Mouse (Mus musculus): Measurements from ENCODE around the gene Mrpl55. TPM values are rescaled to one million over a fixed set of nuclear protein-coding genes. Genes with fewer than 3 reads are reported as not detected.

Mrpl55 gene
- total RNA-seq, 1 experiment, result 66.4 TPM

DNA sequence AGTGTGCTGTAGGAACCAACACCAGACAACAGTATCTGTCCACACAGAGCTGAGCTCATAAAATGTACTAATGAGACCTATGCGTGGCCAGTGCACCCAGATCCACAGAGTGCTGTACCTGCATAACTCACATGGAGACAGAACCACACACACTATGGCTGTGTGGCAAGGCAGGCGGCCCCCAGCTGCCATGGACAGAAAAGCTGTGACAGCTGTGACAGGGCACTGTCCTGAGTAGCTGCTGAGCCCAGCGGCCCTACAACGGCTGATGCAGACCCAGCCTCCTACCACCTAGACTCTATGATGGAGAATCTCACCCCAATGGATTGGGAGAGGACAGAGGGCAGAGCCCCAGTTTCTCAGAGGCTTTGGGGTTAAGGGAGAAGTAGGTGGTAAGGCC is 42.7 kb upstream of the Mrpl55 start:
- Histone ChIP-seq H3K9ac (ENCODE audit: insufficient read depth, low read depth, low read length, poor library complexity, severe bottlenecking) (no peak overlapping the region), H3K4me1 (ENCODE audit: control insufficient read depth in 2 of 2, insufficient read depth in 2 of 2, low read length in 2 of 2, poor library complexity in 1 of 2) (peaks cover 0 to 10% of the 10 kb centered on the region in 2 experiments; a peak in 1 of 4 replicates), H3K27ac (ENCODE audit: insufficient read depth, low read depth, low read length, poor library complexity, severe bottlenecking) (no peak overlapping the region), H3K4me3 (ENCODE audit: insufficient read depth in 1 of 2, low read depth in 1 of 2, low read length in 2 of 2, poor library complexity in 1 of 2, severe bottlenecking in 1 of 2) (peak overlapping the region in 1 of 2 experiments; percentile 38; a peak in 1 of 4 replicates), H3K9me3 (ENCODE audit: control insufficient read depth, insufficient read depth, low read depth, low read length) (no peaks in the 10 kb centered on the region), H3K36me3 (ENCODE audit: control insufficient read depth, insufficient read depth, low read length, poor library complexity, severe bottlenecking) (no peaks in the 10 kb centered on the region)
- in situ Hi-C loops (cut with MboI; ENCODE audit: low sequenced_read_pairs in 2 of 2, unreplicated experiment in 2 of 2), result no loop called here
- TF ChIP-seq HCFC1 (IDR thresholded peaks at IDR 0.05; ENCODE audit: borderline replicate concordance, insufficient read depth, low read length), result no peak
- no peak for TF ChIP-seq MAFK (IDR thresholded peaks at IDR 0.05; ENCODE audit: insufficient read depth, low read depth, low read length)
- no peak for TF ChIP-seq ZNF384 (IDR thresholded peaks at IDR 0.05; ENCODE audit: low read depth, low read length)
- TF ChIP-seq CHD2 (IDR thresholded peaks at IDR 0.05; ENCODE audit: low read depth, low read length), result no peak
- TF ChIP-seq ZC3H11A (IDR thresholded peaks at IDR 0.05; ENCODE audit: borderline replicate concordance, low read depth, low read length), result no peak
- no peak for DNase-seq (ENCODE audit: low read depth, low spot score)

DNA sequence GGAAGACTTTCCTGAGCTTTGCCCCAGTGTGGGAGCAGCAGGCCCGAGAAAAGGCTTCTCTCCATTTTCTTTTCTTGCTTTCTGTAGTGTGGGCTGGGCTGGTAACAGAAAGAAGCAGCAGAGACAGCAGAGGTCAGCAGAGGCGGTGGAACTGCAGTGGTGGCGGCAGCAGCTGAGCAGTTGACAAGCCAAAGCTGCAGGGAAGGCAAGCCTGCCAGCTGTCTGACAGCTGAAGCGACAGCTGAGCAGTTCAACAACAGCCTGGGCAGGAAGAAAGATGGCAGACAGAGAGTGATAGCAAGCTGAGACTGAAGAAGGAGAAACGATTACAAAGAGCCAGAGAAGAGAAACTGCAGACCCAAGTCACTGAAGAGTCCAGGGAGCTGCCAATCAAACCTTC is 40.9 kb upstream of the Mrpl55 start:
- H3K27ac ChIP-seq (ENCODE audit: insufficient read depth, low read depth, low read length, poor library complexity, severe bottlenecking), result no peak overlapping the region
- DNase-seq (ENCODE audit: low read depth, low spot score), result no peak
- no peaks in the 10 kb centered on the region for H3K9me3 ChIP-seq (ENCODE audit: control insufficient read depth, insufficient read depth, low read depth, low read length)
- no peaks in the 10 kb centered on the region for H3K36me3 ChIP-seq (ENCODE audit: control insufficient read depth, insufficient read depth, low read length, poor library complexity, severe bottlenecking)
- no peak overlapping the region for H3K4me3 ChIP-seq (ENCODE audit: insufficient read depth in 1 of 2, low read depth in 1 of 2, low read length in 2 of 2, poor library complexity in 1 of 2, severe bottlenecking in 1 of 2)
- no peak for TF ChIP-seq MAFK (IDR thresholded peaks at IDR 0.05; ENCODE audit: insufficient read depth, low read depth, low read length)
- TF ChIP-seq CHD2 (IDR thresholded peaks at IDR 0.05; ENCODE audit: low read depth, low read length), result no peak
- TF ChIP-seq ZC3H11A (IDR thresholded peaks at IDR 0.05; ENCODE audit: borderline replicate concordance, low read depth, low read length), result no peak
- no peak for TF ChIP-seq ZNF384 (IDR thresholded peaks at IDR 0.05; ENCODE audit: low read depth, low read length)
- TF ChIP-seq HCFC1 (IDR thresholded peaks at IDR 0.05; ENCODE audit: borderline replicate concordance, insufficient read depth, low read length), result no peak
- peaks cover 0 to 10% of the 10 kb centered on the region in 2 experiments; a peak in 1 of 4 replicates for H3K4me1 ChIP-seq (ENCODE audit: control insufficient read depth in 2 of 2, insufficient read depth in 2 of 2, low read length in 2 of 2, poor library complexity in 1 of 2)
- in situ Hi-C loops (cut with MboI; ENCODE audit: low sequenced_read_pairs in 2 of 2, unreplicated experiment in 2 of 2), result no loop called here
- no peak overlapping the region for H3K9ac ChIP-seq (ENCODE audit: insufficient read depth, low read depth, low read length, poor library complexity, severe bottlenecking)

DNA sequence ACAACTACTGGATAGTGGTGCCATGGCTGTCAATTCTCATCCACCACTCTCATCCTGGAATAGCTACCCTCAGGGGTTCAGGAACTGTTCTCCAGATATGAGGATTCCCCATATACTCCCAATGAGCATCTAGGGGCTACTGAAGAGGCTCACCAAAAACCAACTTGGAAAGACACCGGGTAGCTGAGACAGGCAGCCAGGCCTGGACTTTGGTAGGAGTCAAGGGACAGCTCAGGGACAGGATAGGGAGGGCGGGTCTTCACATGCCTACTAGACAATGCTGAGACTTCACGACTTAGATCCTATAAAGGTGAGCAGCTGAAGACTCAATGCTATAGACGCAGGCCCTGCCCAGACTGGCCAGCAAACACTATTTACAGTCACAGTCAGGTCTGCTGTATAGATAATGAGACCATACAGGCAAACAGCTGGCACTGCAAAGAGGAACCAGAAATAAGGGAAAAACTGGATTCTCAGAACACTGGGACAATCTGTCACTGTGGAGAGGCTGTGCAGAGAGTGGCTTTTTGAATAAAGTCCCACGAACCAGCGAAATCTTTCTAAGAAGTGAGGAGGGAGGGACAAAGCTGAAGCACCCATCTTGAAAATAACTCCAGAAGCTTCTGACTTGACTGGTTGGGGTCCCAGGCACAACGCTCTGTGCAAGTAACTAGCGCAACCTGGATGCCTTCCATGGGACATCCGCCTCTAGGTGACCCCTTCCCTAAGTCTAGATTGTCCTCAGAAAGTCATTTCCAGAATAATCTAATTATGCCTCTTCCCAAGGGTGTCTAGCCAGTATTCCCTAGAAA is 39.6 kb upstream of the Mrpl55 start:
- H3K9me3 ChIP-seq (ENCODE audit: control insufficient read depth, insufficient read depth, low read depth, low read length), result no peaks in the 10 kb centered on the region
- H3K4me3 ChIP-seq (ENCODE audit: insufficient read depth in 1 of 2, low read depth in 1 of 2, low read length in 2 of 2, poor library complexity in 1 of 2, severe bottlenecking in 1 of 2), result peak overlapping the region; percentile 29 to 88
- no peak overlapping the region; the same call in 1 of the 2 replicates for H3K27ac ChIP-seq (ENCODE audit: insufficient read depth, low read depth, low read length, poor library complexity, severe bottlenecking)
- DNase-seq (ENCODE audit: low read depth, low spot score), result no peak
- no peak for TF ChIP-seq CHD2 (IDR thresholded peaks at IDR 0.05; ENCODE audit: low read depth, low read length)
- TF ChIP-seq HCFC1 (IDR thresholded peaks at IDR 0.05; ENCODE audit: borderline replicate concordance, insufficient read depth, low read length), result no peak
- no peak for TF ChIP-seq ZC3H11A (IDR thresholded peaks at IDR 0.05; ENCODE audit: borderline replicate concordance, low read depth, low read length)
- no peaks in the 10 kb centered on the region for H3K36me3 ChIP-seq (ENCODE audit: control insufficient read depth, insufficient read depth, low read length, poor library complexity, severe bottlenecking)
- in situ Hi-C loops (cut with MboI; ENCODE audit: low sequenced_read_pairs in 2 of 2, unreplicated experiment in 2 of 2), result no loop called here
- peak overlapping the region; percentile 40; the same call in 1 of the 2 replicates for H3K9ac ChIP-seq (ENCODE audit: insufficient read depth, low read depth, low read length, poor library complexity, severe bottlenecking)
- H3K4me1 ChIP-seq (ENCODE audit: control insufficient read depth in 2 of 2, insufficient read depth in 2 of 2, low read length in 2 of 2, poor library complexity in 1 of 2), result peaks cover 0 to 10% of the 10 kb centered on the region in 2 experiments; a peak in 1 of 4 replicates

DNA sequence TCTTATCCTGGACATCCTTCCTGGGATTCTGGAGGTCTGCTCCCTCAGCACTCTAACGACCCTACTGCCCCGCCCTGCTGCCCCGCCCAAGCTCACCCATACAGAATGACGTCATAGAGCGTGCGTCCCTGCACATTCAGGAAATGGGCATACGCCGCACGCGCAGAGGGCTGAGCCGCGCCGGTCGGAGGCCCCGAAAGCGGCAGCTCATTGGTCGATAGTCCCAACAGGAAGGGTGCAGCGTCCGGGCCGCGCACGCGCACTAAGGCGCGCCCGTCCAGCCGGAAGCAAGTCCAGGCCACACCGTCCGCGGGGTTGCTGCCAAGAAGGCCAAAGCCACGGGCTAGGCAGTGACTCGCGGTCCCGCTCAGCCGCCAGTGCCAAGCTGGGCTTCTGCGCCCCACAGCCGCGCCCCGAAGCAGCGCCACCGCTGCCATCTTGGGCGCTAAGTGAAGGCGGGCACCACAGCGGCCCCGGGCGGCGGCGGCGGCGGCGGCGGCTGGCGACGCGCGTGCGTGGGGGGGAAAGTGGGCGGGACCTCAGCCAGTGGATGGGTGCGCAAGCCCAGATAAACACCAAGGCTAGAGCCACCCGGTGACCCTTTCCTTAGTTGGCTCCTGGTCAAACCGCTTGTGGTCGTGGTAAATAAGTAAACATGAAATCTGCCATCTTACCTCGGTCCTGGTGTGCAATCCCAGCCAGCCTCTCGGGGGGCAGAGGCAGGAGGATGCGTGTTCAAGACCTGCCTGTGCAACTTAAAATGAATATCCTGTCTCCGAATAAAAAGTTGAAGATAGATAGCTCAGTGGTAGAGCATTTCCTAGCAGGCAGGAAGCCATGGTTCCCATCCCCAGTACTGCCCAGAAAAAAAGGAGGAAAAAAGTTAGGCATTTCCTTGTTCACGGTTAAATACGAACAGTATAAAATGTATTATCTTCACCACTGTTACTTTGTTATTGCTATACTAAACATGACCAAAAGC is 38.7 kb upstream of the Mrpl55 start, which contains the start of gene Iba57:
Iba57 (minus strand) TSS at position 485 of the 982 bp plus-strand sequence.
- peaks cover 0 to 9% of the 10 kb centered on the region in 2 experiments; a peak in 1 of 4 replicates for H3K4me1 ChIP-seq (ENCODE audit: control insufficient read depth in 2 of 2, insufficient read depth in 2 of 2, low read length in 2 of 2, poor library complexity in 1 of 2)
- peak; percentile 96 for DNase-seq (ENCODE audit: low read depth, low spot score)
- peak within 1 kb of the TSS; percentile 88 for H3K4me3 ChIP-seq (ENCODE audit: insufficient read depth in 1 of 2, low read depth in 1 of 2, low read length in 2 of 2, poor library complexity in 1 of 2, severe bottlenecking in 1 of 2)
- H3K9ac ChIP-seq (ENCODE audit: insufficient read depth, low read depth, low read length, poor library complexity, severe bottlenecking), result peak within 1 kb of the TSS; percentile 95
- H3K9me3 ChIP-seq (ENCODE audit: control insufficient read depth, insufficient read depth, low read depth, low read length), result no peaks in the 10 kb centered on the region
- TF ChIP-seq CHD2 (IDR thresholded peaks at IDR 0.05; ENCODE audit: low read depth, low read length) (no peak), MAFK (IDR thresholded peaks at IDR 0.05; ENCODE audit: insufficient read depth, low read depth, low read length) (no peak), ZC3H11A (IDR thresholded peaks at IDR 0.05; ENCODE audit: borderline replicate concordance, low read depth, low read length) (no peak), ZNF384 (IDR thresholded peaks at IDR 0.05; ENCODE audit: low read depth, low read length) (no peak), HCFC1 (IDR thresholded peaks at IDR 0.05; ENCODE audit: borderline replicate concordance, insufficient read depth, low read length) (peak; percentile 64; the same call in 1 of the 2 replicates)
- in situ Hi-C loops (cut with MboI; ENCODE audit: low sequenced_read_pairs in 2 of 2, unreplicated experiment in 2 of 2), result no loop called here
- peak within 1 kb of the TSS; percentile 94 for H3K27ac ChIP-seq (ENCODE audit: insufficient read depth, low read depth, low read length, poor library complexity, severe bottlenecking)
- H3K36me3 ChIP-seq (ENCODE audit: control insufficient read depth, insufficient read depth, low read length, poor library complexity, severe bottlenecking), result no peaks in the 10 kb centered on the region

All from ES-E14 (cell line).